Mouse (Mus musculus) heart, postnatal 0 days (tissue): Measurements from ENCODE around the gene Nup214. TPM values are rescaled to one million over a fixed set of nuclear protein-coding genes. Genes with fewer than 3 reads are reported as not detected.
A peak's percentile ranks its signal among the peaks of the same experiment; 100 is the strongest.

Experiments
- ATAC-seq: fragments of 200-750 bp; cut with Nextera tagmentation; 2 replicates; pipeline ENCODE4 v1.8.0; 2017; ENCODE audit warnings: low read depth, moderate number of reproducible peaks, moderate library complexity; ENCODE audit not compliant: insufficient read depth
- DNase-seq: peaks from one replicate; pipeline ENCODE4 v3.0.0-alpha.2; 2016; ENCODE audit warnings: low spot score
- H3K27ac ChIP-seq: fragments of 300-500 bp; sonication (generic); 2 replicates; pipeline ENCODE4 v1.5.1; 2014; ENCODE audit warnings: low read depth, mild to moderate bottlenecking
- H3K27me3 ChIP-seq: fragments of 300-500 bp; sonication (generic); 2 replicates; pipeline ENCODE4 v1.6.1; 2014; ENCODE audit warnings: low read length, mixed read lengths; ENCODE audit not compliant: control insufficient read depth, insufficient read depth
- H3K36me3 ChIP-seq: fragments of 300-500 bp; sonication (generic); replicated peaks from 2 replicates; pipeline ENCODE4 v1.6.1; 2014; ENCODE audit warnings: low read length, mixed read lengths; ENCODE audit not compliant: control insufficient read depth, insufficient read depth
- H3K4me1 ChIP-seq: fragments of 300-500 bp; sonication (generic); 2 replicates; pipeline ENCODE4 v1.6.1; 2014; ENCODE audit warnings: antibody characterized with exemption; ENCODE audit not compliant: control insufficient read depth, insufficient read depth
- H3K4me2 ChIP-seq: fragments of 300-500 bp; sonication (generic); 2 replicates; pipeline ENCODE4 v1.6.1; 2014; ENCODE audit warnings: low read depth, mild to moderate bottlenecking, low read length, moderate library complexity
- H3K4me3 ChIP-seq: fragments of 300-500 bp; sonication (generic); 2 replicates; pipeline ENCODE4 v1.5.1; 2014; ENCODE audit warnings: low read depth, low read length
- H3K9ac ChIP-seq: fragments of 300-500 bp; sonication (generic); replicated peaks from 2 replicates; pipeline ENCODE4 v1.6.1; 2014; ENCODE audit warnings: low read depth, low read length, mixed read lengths
- H3K9me3 ChIP-seq: fragments of 300-500 bp; sonication (generic); replicated peaks from 2 replicates; pipeline ENCODE4 v1.6.1; 2016; ENCODE audit warnings: low read length; ENCODE audit not compliant: control insufficient read depth
- CTCF ChIP-seq: IDR thresholded peaks from 2 replicates; pipeline ENCODE4 v1.5.1; 2016; ENCODE audit warnings: antibody characterized with exemption, control low read depth, low read depth
- EP300 ChIP-seq: IDR thresholded peaks from 2 replicates; pipeline ENCODE4 v1.6.1; 2016; ENCODE audit warnings: antibody characterized with exemption, low read depth
- WGBS: fragments of 180-500 bp; shearing (Covaris S2); extraction: QIAGEN DNeasy Blood & Tissue Kit; methylation state at CpG from one replicate; pipeline ENCODE4 v1.1.7; 2014; 5-methylcytosine and 5-hydroxymethylcytosine counted together
- polyA plus RNA-seq: library from polyadenylated mRNA; unstranded; fragments of >200 nt; fragmentation: Nextera tagmentation; extraction: Ambion mirVana; gene quantifications from 2 replicates; pipeline ENCODE4 v1.2.1, GENCODE M21; 2015
- total RNA-seq: library from RNA; depleted of rRNA; stranded (reverse); fragments of >200 nt; gene quantifications from 2 replicates; pipeline ENCODE4 v1.2.3, GENCODE M21; 2014; ENCODE audit warnings: low replicate concordance

Gene Nup214
- total and polyA plus RNA-seq, 2 experiments from 2014 or later: 17.3 to 35.7 TPM

DNA sequence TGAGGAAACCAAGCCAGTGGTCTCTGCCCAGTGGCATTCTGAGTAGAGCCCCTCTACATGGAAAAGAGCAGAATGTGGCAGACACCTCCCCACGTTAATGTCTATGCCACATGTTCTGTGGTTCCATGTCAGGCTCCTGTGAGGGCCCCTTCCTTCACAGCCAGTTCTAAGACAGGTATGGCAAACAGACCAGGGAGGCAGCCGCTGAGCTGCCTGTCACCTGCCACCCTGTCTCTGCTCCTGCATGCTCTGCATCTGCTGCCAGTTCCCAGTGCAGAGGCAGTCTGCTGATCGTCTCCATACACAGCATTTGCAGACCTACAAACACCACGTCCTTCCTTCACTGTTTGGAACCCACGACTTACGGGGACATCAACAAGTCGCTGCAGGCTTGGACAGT, 78.2 kb downstream of the Nup214 start:
- no peak for TF ChIP-seq EP300
- no peak for TF ChIP-seq CTCF
- DNase-seq (no peak), ATAC-seq (no peak)
- Histone ChIP-seq H3K27ac (peak overlapping the region; percentile 34; the same call in 1 of the 2 replicates), H3K36me3 (peaks cover 38% of the 10 kb centered on the region), H3K4me2 (no peak overlapping the region), H3K4me3 (no peak overlapping the region), H3K9me3 (no peaks in the 10 kb centered on the region), H3K4me1 (peaks cover 21% of the 10 kb centered on the region), H3K9ac (no peak overlapping the region), H3K27me3 (no peaks in the 10 kb centered on the region)
- 70% methylated on average over 7 of the region's 7 CpGs for WGBS

DNA sequence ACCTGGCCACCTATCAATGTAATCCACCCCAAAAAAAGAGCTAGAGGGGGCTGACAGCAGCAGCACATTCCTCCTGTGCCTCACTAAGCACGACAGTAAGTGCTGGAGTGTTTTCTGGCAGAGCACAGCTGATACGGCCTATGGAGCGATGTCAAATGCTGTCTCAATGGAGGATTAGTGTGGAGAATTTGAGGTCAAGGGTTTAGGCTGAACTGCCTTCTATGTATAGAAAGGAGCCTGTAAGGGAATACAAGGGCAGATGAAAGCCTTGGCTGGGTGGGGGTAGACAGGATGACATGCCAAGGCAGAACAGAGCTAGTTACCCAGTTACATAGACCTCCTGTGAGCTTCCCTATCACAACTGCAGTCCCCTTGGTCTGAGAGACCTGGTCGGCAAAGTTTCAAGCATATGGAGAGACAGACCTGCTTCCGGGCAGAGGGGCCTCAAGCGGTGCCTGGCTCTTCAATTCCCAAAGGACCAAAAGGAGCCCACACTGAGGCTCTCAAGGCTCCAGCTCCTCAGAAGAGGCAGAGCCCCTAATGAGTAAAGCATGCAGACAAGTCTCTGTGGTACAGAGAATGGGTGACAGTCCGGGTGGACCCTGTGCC, 81.2 kb downstream of the Nup214 start:
- ATAC-seq: peak; percentile 52
- TF ChIP-seq CTCF: no peak
- no peak for TF ChIP-seq EP300
- Histone ChIP-seq H3K27me3 (no peaks in the 10 kb centered on the region), H3K4me2 (no peak overlapping the region), H3K9ac (no peak overlapping the region), H3K4me1 (peaks cover 28% of the 10 kb centered on the region), H3K4me3 (no peak overlapping the region), H3K9me3 (no peaks in the 10 kb centered on the region), H3K27ac (peak overlapping the region; percentile 81), H3K36me3 (peaks cover 21% of the 10 kb centered on the region)
- 32% methylated on average over 7 of the region's 7 CpGs for WGBS
- no peak for DNase-seq

DNA sequence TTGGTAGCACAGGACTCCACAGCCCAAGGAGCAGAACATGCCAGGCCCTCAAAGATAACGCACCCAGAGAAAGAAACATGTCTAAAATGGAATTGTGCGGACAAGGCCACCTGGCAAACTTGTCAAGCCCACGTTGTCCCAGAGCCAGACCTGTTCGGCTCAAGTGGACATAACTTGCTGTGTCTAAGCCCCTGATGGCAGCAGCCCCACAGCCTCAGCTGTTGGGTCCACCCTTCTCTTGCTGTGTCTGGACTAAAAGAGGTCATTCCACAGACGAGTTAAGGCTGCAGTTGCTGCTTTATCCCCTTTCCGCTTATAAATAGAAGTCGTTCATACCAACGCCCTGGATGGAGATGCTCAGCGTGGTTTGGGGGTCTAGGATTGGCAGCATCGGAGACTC, 82.3 kb downstream of the Nup214 start:
- 39% methylated on average over 10 of the region's 10 CpGs for WGBS
- H3K9me3 ChIP-seq: no peaks in the 10 kb centered on the region
- no peak for DNase-seq
- peaks cover 11% of the 10 kb centered on the region for H3K36me3 ChIP-seq
- H3K4me2 ChIP-seq: no peak overlapping the region
- no peak overlapping the region for H3K4me3 ChIP-seq
- peaks cover 36% of the 10 kb centered on the region for H3K4me1 ChIP-seq
- H3K27ac ChIP-seq: peak overlapping the region; percentile 80
- 0 out of 2 replicates have a peak overlapping the region, but pooled peaks have one; percentile 12 for H3K9ac ChIP-seq
- ATAC-seq: peak; percentile 48; the same call in 1 of the 2 replicates
- H3K27me3 ChIP-seq: no peaks in the 10 kb centered on the region
- no peak for TF ChIP-seq EP300
- TF ChIP-seq CTCF: no peak

DNA sequence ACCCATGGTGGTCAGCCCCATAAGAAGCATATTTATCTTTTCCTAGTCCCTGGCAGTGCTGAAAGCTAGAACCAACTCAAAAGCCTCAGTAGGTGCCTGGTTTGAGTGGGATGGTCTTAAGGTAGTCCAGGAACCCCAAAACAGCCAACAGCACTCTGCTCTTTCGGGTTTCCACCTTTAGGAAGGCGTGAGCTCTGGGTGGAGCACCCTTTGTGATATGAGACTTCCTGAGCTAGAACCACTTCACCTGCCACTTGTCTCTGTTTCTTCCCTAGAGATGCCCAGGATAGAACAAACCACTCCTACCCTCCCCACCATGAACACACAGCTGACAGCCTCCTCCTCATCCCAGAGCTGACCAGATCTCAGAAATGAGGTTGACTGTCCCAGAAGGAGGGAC, 83.1 kb downstream of the Nup214 start:
- peaks cover 3% of the 10 kb centered on the region for H3K36me3 ChIP-seq
- no peak for TF ChIP-seq EP300
- no peak for TF ChIP-seq CTCF
- ATAC-seq (no peak), DNase-seq (no peak)
- H3K27me3 ChIP-seq: no peaks in the 10 kb centered on the region
- WGBS: 61% methylated on average over 2 of the region's 2 CpGs
- H3K4me1 ChIP-seq: peaks cover 42% of the 10 kb centered on the region
- H3K9me3 ChIP-seq: no peaks in the 10 kb centered on the region
- H3K9ac ChIP-seq: no peak overlapping the region
- H3K27ac ChIP-seq: peak overlapping the region; percentile 80
- no peak overlapping the region for H3K4me3 ChIP-seq
- no peak overlapping the region for H3K4me2 ChIP-seq

DNA sequence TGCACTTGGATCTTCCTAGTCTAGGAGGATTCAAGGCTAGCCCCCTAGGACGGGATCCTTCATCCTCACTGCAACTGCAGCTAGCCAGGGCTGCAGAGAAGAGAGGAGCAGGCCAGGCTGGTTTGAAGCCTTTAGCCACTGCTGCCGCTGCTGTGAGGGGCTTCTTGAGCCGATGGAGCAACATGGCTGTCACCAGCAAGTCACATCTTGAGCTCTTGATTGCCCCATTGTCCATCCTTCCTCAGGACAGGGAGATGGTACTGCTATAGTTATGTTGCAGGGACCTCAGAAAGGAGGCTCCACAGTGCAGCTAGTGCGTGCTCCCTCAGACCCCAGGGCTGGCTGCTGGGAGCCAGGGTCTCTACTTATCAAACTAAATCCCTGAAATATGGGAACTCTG, 83.6 kb downstream of the Nup214 start:
- H3K9me3 ChIP-seq: no peaks in the 10 kb centered on the region
- TF ChIP-seq CTCF: no peak
- TF ChIP-seq EP300: no peak
- ATAC-seq (no peak), DNase-seq (no peak)
- H3K9ac ChIP-seq: no peak overlapping the region
- no peak overlapping the region for H3K4me2 ChIP-seq
- H3K27ac ChIP-seq: peak overlapping the region; percentile 38; the same call in 1 of the 2 replicates
- 82% methylated on average over 4 of the region's 4 CpGs for WGBS
- H3K4me1 ChIP-seq: peaks cover 43% of the 10 kb centered on the region
- no peaks in the 10 kb centered on the region; the same call in 1 of the 2 replicates for H3K36me3 ChIP-seq
- H3K27me3 ChIP-seq: no peaks in the 10 kb centered on the region
- no peak overlapping the region for H3K4me3 ChIP-seq

DNA sequence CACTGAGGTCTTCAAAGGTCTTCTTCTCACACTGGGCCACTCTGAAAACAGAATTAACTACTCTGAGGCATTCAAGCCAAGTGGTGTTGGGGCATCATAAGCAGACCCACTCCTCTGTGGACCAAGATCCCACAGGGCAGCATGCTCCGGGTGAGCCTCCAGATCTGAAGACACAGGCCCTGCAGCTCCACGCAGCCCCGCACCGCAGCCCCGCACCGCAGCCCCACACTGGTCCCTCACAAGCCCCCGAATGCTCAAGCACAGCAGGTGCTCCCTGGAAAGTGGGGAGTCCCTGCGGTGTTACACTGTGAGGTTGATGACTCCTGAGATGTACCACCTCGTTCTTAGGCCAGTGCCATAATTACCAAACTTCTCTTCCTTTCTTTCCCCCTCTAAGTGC, 84.0 kb downstream of the Nup214 start:
- no peak overlapping the region for H3K9ac ChIP-seq
- TF ChIP-seq CTCF (no peak), EP300 (no peak)
- H3K4me1 ChIP-seq: peaks cover 47% of the 10 kb centered on the region
- 92% methylated on average over 9 of the region's 9 CpGs for WGBS
- H3K27me3 ChIP-seq: no peaks in the 10 kb centered on the region
- no peaks in the 10 kb centered on the region; the same call in 1 of the 2 replicates for H3K36me3 ChIP-seq
- no peak for DNase-seq
- H3K4me2 ChIP-seq: no peak overlapping the region
- H3K9me3 ChIP-seq: no peaks in the 10 kb centered on the region
- peak overlapping the region; percentile 38; the same call in 1 of the 2 replicates for H3K27ac ChIP-seq
- H3K4me3 ChIP-seq: no peak overlapping the region
- ATAC-seq: no peak
